Mouse (Mus musculus): ENCODE data around the gene Sgip1.

- TF ChIP-seq CTCF (IDR thresholded peaks at IDR 0.05; ENCODE audit: borderline replicate concordance, insufficient read depth, low read depth, low read length): no peak
- TF ChIP-seq POLR2A (IDR thresholded peaks at IDR 0.05; ENCODE audit: borderline replicate concordance, insufficient read depth, low read length): no peak
Observed at GRCm38 (mm10) chr4:102691402-102691801, 49.7 kb upstream of the Sgip1 start.
